Mouse (Mus musculus): ENCODE data around the gene Cfap73. TPM values are rescaled to one million over a fixed set of nuclear protein-coding genes. Genes with fewer than 3 reads are reported as not detected.

Gene Cfap73
- polyA plus RNA-seq, 1 experiment from 2014 or later, result 1.2 TPM

GRCm38 (mm10) chr5:120621846-120622197 lies 12.2 kb downstream of the Cfap73 start:
- WGBS, result 78% methylated on average over 10 of the region's 10 CpGs
- no peak overlapping the region for H3K9ac ChIP-seq (replicated peaks)
- no peaks in the 10 kb centered on the region for H3K27me3 ChIP-seq
- H3K27ac ChIP-seq (replicated peaks), result no peak overlapping the region
- no peak overlapping the region for H3K4me3 ChIP-seq
- H3K4me1 ChIP-seq, result peaks cover 9% of the 10 kb centered on the region; the same call in 1 of the 2 replicates
- H3K9me3 ChIP-seq, result no peaks in the 10 kb centered on the region
- no peak overlapping the region for H3K4me2 ChIP-seq (replicated peaks)
- ATAC-seq (replicated peaks), result no peak
- H3K36me3 ChIP-seq, result peaks cover 71% of the 10 kb centered on the region

GRCm38 (mm10) chr5:120621078-120621765 lies 12.8 kb downstream of the Cfap73 start:
- ATAC-seq (replicated peaks), result peak; percentile 18; the same call in 1 of the 2 replicates
- H3K27me3 ChIP-seq, result no peaks in the 10 kb centered on the region
- H3K4me2 ChIP-seq (replicated peaks), result no peak overlapping the region
- 93% methylated on average over 23 of the region's 23 CpGs for WGBS
- no peak overlapping the region for H3K27ac ChIP-seq (replicated peaks)
- peaks cover 71% of the 10 kb centered on the region for H3K36me3 ChIP-seq
- no peaks in the 10 kb centered on the region for H3K9me3 ChIP-seq
- H3K4me1 ChIP-seq, result peaks cover 9% of the 10 kb centered on the region; the same call in 1 of the 2 replicates
- H3K9ac ChIP-seq (replicated peaks), result no peak overlapping the region
- no peak overlapping the region for H3K4me3 ChIP-seq

GRCm38 (mm10) chr5:120620375-120621077 lies 13.5 kb downstream of the Cfap73 start:
- Histone ChIP-seq H3K36me3 (peaks cover 65% of the 10 kb centered on the region), H3K27ac (replicated peaks) (no peak overlapping the region), H3K27me3 (no peaks in the 10 kb centered on the region), H3K9ac (replicated peaks) (no peak overlapping the region), H3K9me3 (no peaks in the 10 kb centered on the region), H3K4me1 (peaks cover 9% of the 10 kb centered on the region; the same call in 1 of the 2 replicates), H3K4me2 (replicated peaks) (no peak overlapping the region), H3K4me3 (no peak overlapping the region)
- 0 out of 2 replicates have a peak, but pooled peaks have one; percentile 31 for ATAC-seq (replicated peaks)
- 70% methylated on average over 18 of the region's 18 CpGs for WGBS

- peaks cover 9% of the 10 kb centered on the region; the same call in 1 of the 2 replicates for H3K4me1 ChIP-seq
- H3K9ac ChIP-seq (replicated peaks), result no peak overlapping the region
- H3K9me3 ChIP-seq, result no peaks in the 10 kb centered on the region
- peaks cover 53% of the 10 kb centered on the region for H3K36me3 ChIP-seq
- no peak for ATAC-seq (replicated peaks)
- H3K4me2 ChIP-seq (replicated peaks), result no peak overlapping the region
- 18% methylated on average over 5 of the region's 5 CpGs for WGBS
- H3K27ac ChIP-seq (replicated peaks), result no peak overlapping the region
- H3K4me3 ChIP-seq, result no peak overlapping the region
- no peaks in the 10 kb centered on the region for H3K27me3 ChIP-seq
Measured at GRCm38 (mm10) chr5:120619201-120619600, 14.8 kb downstream of the Cfap73 start.

- WGBS, result 87% methylated on average over 12 of the region's 12 CpGs
- no peak overlapping the region for H3K4me2 ChIP-seq (replicated peaks)
Measured at GRCm38 (mm10) chr5:120618778-120619177, 15.3 kb downstream of the Cfap73 start.

GRCm38 (mm10) chr5:120615903-120616302 lies 18.1 kb downstream of the Cfap73 start:
- Histone ChIP-seq H3K36me3 (peaks cover 28% of the 10 kb centered on the region), H3K27ac (replicated peaks) (no peak overlapping the region), H3K27me3 (no peaks in the 10 kb centered on the region), H3K9ac (replicated peaks) (no peak overlapping the region), H3K4me1 (peaks cover 17% of the 10 kb centered on the region), H3K4me2 (replicated peaks) (no peak overlapping the region), H3K4me3 (no peak overlapping the region), H3K9me3 (no peaks in the 10 kb centered on the region)
- no peak for ATAC-seq (replicated peaks)
- 97% methylated on average over 4 of the region's 4 CpGs for WGBS

More at GRCm38 (mm10) chr5:120618778-120619177, 15.3 kb downstream of the Cfap73 start:
- no peak overlapping the region for H3K9ac ChIP-seq (replicated peaks)
- no peak for ATAC-seq (replicated peaks)
- H3K27me3 ChIP-seq, result no peaks in the 10 kb centered on the region
- no peak overlapping the region for H3K27ac ChIP-seq (replicated peaks)
- H3K4me1 ChIP-seq, result peaks cover 14% of the 10 kb centered on the region
- no peak overlapping the region for H3K4me3 ChIP-seq
- no peaks in the 10 kb centered on the region for H3K9me3 ChIP-seq
- peaks cover 49% of the 10 kb centered on the region for H3K36me3 ChIP-seq

DNA sequence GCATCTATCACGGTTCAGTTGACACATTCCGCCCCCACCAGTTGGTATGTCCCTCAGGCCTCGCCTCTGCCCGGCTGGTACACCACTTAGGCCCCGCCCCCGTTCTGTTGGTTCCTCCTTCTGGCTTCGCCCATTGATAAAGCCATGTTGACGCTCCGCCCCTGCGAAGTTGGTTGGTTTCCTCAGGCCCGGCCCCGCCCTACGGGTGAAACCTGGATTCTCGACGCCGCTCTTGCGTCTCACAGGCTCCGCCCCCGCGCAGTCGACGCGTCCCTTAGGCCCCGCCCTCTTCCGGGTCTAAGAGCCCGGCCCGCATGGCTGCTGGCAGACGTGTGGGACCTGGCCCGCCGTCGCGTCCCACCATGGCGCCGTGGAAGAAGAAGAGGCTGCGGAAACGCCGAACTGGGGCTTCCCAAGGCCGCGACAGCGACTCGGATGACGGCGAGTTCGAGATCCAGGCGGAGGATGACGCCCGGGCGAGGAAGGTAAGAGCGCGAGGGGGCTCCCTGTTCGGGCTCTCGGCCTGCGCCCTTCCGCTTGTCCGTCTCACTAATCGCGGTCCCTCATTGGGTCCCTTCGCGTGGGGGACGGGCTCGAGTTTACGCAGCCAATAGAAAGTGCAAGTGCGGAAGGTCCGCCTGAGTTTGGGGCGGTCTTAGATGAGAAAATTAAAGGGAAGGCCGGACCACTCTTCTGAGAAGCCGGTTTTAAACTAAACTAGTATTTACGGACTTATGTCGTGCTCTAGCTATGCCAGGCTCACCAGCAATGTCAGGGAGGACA lies 21.0 kb downstream of the Cfap73 start:
- Histone ChIP-seq H3K36me3 (peaks cover 4% of the 10 kb centered on the region; the same call in 1 of the 2 replicates), H3K4me3 (peak overlapping the region; percentile 62), H3K4me1 (peaks cover 33% of the 10 kb centered on the region), H3K27ac (replicated peaks) (peak overlapping the region; percentile 91), H3K9ac (replicated peaks) (peak overlapping the region; percentile 71), H3K27me3 (no peaks in the 10 kb centered on the region), H3K4me2 (replicated peaks) (peak overlapping the region; percentile 71), H3K9me3 (no peaks in the 10 kb centered on the region)
- WGBS, result under 1% methylated on average over 68 of the region's 69 CpGs
- ATAC-seq (replicated peaks), result peak; percentile 94

GRCm38 (mm10) chr5:120612442-120612821 lies 21.6 kb downstream of the Cfap73 start, which contains the start of the genes Rita1 and Ddx54:
Gene Rita1 (minus strand): TSS chr5:120612589.
Gene Ddx54 (plus strand): TSS chr5:120612739.
- peak within 1 kb of the TSS; percentile 71 for H3K9ac ChIP-seq (replicated peaks)
- peak; percentile 87 for ATAC-seq (replicated peaks)
- WGBS, result under 1% methylated on average over 22 of the region's 22 CpGs
- peaks cover 2% of the 10 kb centered on the region; the same call in 1 of the 2 replicates for H3K36me3 ChIP-seq
- no peaks in the 10 kb centered on the region for H3K9me3 ChIP-seq
- peaks cover 33% of the 10 kb centered on the region for H3K4me1 ChIP-seq
- peak within 1 kb of the TSS; percentile 71 for H3K4me2 ChIP-seq (replicated peaks)
- H3K27ac ChIP-seq (replicated peaks), result peak within 1 kb of the TSS; percentile 91
- peak within 1 kb of the TSS; percentile 62 for H3K4me3 ChIP-seq
- no peaks in the 10 kb centered on the region for H3K27me3 ChIP-seq

- Histone ChIP-seq H3K9me3 (no peaks in the 10 kb centered on the region), H3K4me3 (peak overlapping the region; percentile 62), H3K4me1 (peaks cover 33% of the 10 kb centered on the region), H3K27ac (replicated peaks) (0 out of 2 replicates have a peak overlapping the region, but pooled peaks have one; percentile 91), H3K4me2 (replicated peaks) (peak overlapping the region; percentile 71), H3K27me3 (no peaks in the 10 kb centered on the region), H3K9ac (replicated peaks) (peak overlapping the region; percentile 71), H3K36me3 (no peaks in the 10 kb centered on the region; the same call in 1 of the 2 replicates)
- ATAC-seq (replicated peaks), result no peak
- 53% methylated on average over 8 of the region's 8 CpGs for WGBS
Measured at GRCm38 (mm10) chr5:120611416-120611815, 22.6 kb downstream of the Cfap73 start.

DNA sequence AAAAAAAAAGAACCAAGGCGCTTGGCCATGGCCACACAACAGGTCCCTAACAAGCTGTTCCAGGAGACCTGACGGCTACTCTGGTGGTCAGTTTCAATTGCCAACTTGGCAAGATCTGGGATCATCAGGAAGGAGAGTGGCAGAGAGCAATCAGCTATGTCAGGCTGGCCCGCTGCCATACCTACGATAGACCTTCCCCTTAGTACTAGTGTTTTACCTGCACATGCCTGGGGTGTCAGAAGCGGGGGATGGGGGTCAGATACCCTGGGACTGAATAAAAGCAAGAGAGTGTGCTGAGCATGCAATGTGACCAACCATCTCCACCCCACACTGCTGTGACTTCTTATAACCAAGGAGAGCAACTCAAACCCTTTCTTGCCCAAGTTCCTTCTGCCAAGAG lies 23.1 kb downstream of the Cfap73 start:
- ATAC-seq (replicated peaks), result no peak
- Histone ChIP-seq H3K27me3 (no peaks in the 10 kb centered on the region), H3K27ac (replicated peaks) (no peak overlapping the region), H3K9me3 (no peaks in the 10 kb centered on the region), H3K4me2 (replicated peaks) (peak overlapping the region; percentile 71), H3K9ac (replicated peaks) (no peak overlapping the region), H3K4me1 (peaks cover 33% of the 10 kb centered on the region), H3K4me3 (peak overlapping the region; percentile 62; the same call in 1 of the 2 replicates), H3K36me3 (no peaks in the 10 kb centered on the region; the same call in 1 of the 2 replicates)
- 95% methylated on average over 5 of the region's 5 CpGs for WGBS

DNA sequence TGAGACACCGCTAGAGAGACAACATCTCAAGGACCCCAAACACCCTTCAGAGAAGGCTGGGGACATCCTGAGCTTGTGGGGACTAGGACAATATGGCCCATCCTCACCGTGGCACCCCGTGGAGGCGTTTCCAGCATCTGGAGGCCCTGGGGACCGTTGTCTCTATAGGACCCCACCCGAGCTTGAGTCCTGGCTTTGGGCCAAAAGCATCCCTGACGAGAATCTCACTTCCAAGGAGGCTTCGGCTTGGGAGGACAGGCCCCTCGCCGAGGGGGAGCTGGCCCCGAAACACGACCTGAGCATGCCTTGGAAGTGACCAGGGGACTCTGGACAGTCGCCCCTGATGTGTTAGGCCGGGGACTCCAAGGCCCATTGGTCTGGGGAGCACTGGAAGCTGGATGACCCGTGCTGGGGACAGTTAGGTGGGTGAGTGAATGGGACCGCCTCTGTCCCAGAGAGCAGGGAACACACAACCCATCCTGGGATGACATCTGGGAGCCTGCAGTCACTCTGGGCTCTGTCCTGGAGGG lies 24.7 kb downstream of the Cfap73 start:
- H3K27me3 ChIP-seq, result no peaks in the 10 kb centered on the region
- H3K27ac ChIP-seq (replicated peaks), result no peak overlapping the region
- no peak overlapping the region for H3K9ac ChIP-seq (replicated peaks)
- H3K9me3 ChIP-seq, result no peaks in the 10 kb centered on the region
- no peaks in the 10 kb centered on the region; the same call in 1 of the 2 replicates for H3K36me3 ChIP-seq
- H3K4me2 ChIP-seq (replicated peaks), result no peak overlapping the region
- ATAC-seq (replicated peaks), result no peak
- no peak overlapping the region for H3K4me3 ChIP-seq
- peaks cover 38% of the 10 kb centered on the region for H3K4me1 ChIP-seq
- WGBS, result 72% methylated on average over 16 of the region's 16 CpGs

Measured in forebrain, embryonic 15.5 days (tissue).